Mouse (Mus musculus) cerebellum, adult 18-20 months (tissue): ENCODE results near the gene Ggt5.

Source experiments
- DNase-seq, 2 experiments: peaks; one replicate each; pipeline ENCODE4 v3.0.0; 2021

Ggt5 gene

DNA sequence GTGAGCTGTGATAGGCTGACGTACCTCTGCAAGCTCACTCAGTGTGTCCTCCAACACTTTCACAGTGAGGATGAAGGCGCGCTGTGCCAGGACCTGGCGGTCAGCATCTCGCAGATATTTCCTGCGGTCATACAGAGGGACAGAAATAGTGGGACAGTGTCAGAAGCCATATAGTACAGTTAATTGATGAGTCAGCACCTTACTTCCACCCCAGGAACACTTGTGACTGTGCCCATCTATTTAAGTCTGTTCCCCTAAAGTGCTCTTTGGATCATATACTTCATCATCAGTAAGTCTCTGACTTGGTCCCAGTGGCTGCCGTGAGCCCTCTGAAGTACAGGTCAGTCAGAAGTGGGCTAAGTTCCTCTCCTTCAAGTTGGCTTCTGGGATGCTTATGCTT is 68.6 kb downstream of the Ggt5 start:
- no peak for DNase-seq

- DNase-seq: peak; percentile 54 to 58
Observed at GRCm38 (mm10) chr10:75661381-75661780, 72.2 kb downstream of the Ggt5 start.

DNA sequence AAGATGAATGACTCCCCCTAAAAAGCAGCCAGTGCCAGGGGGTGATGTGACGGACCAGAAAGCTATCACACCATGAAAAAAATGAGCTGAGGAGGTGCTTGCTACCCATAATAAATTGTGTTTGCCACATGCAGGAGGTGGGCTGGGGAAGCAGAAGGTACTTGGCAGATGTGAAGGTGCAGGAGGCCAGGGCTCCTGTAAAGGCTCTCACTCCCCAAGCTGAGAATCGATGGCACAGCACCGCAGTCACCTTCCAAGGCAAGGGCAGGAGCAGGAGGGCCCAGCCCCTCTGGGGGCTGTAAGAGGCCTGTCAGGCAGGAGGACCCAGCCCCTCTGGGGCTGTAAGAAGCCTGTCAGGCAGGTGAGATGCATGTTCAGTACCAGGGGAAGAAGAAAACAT is 72.7 kb downstream of the Ggt5 start:
- DNase-seq: peak in 1 of 2 experiments; percentile 37

GRCm38 (mm10) chr10:75662575-75662974 is 73.4 kb downstream of the Ggt5 start:
- DNase-seq: peak; percentile 83 to 89

DNA sequence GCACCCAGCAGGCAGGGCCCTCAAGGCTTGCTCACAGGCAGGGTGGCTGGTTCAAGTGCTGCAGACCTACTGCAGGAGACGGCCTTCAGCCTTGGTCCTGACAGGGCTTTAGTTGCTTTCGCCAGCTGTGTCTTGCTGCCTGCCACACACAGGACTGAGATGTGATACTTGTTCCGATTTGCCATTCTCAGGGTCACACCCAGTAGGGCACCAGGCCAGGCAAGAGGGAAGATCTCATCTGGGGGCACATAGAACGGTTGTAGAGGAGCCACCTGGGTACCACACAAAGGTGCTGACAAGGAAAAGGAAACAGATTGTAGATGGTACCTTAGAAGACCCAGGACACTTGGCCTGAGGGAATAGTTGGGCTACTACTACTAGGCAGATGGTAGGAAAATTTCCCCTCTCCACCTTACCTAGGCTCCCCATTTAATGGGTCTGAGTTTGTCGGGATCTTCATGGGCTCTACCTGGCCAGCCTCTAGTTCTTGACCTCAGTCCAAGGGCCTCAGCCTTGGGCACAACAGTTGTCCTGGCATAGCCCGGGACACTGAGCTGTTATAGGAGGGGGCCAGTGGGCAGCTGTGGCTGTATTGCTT is 75.6 kb downstream of the Ggt5 start:
- DNase-seq: peak; percentile 33 to 41

GRCm38 (mm10) chr10:75666451-75667030 is 77.4 kb downstream of the Ggt5 start:
- peak; percentile 53 to 57 for DNase-seq
